Mouse (Mus musculus) adrenal gland, adult 10 weeks (tissue): Measurements from ENCODE around the gene Vmn2r109. TPM values are rescaled to one million over a fixed set of nuclear protein-coding genes. Genes with fewer than 3 reads are reported as not detected.

Source experiments
- polyA plus RNA-seq: library from polyadenylated mRNA; stranded (reverse); fragments of 350-450 nt; fragmentation: Illumina TruSeq; extraction: RNeasy Lipid Tissue Mini Kit (QIAGEN cat#74804); gene quantifications from one replicate; pipeline ENCODE4 v1.2.3, GENCODE M21; 2014; ENCODE audit warnings: low read depth, low replicate concordance

Gene Vmn2r109
- not detected for polyA plus RNA-seq

GRCm38 (mm10) chr17:20564656-20565055, at the start of gene Vmn2r109:
Vmn2r109 (minus strand) TSS chr17:20564756.

GRCm38 (mm10) chr17:20596323-20596722, 31.8 kb upstream of the Vmn2r109 start, which contains the start of gene Vmn2r110:
Vmn2r110 (minus strand) TSS chr17:20596423.

GRCm38 (mm10) chr17:20497858-20498257, 66.7 kb downstream of the Vmn2r109 start, which contains the start of gene Vmn1r225:
Vmn1r225 (plus strand) TSS chr17:20498158.

Other genes starting within 250 kb of the Vmn2r109 start
- gene Vmn2r107, start 219.5 kb downstream of the Vmn2r109 start, polyA plus RNA-seq = not detected
- gene Vmn1r224, start 150.6 kb downstream of the Vmn2r109 start, polyA plus RNA-seq = not detected
- not detected for gene Vmn2r108, start 83.4 kb downstream of the Vmn2r109 start, polyA plus RNA-seq
- not detected for gene Vmn1r225, start 66.6 kb downstream of the Vmn2r109 start, polyA plus RNA-seq
- gene Vmn2r110, start 31.7 kb upstream of the Vmn2r109 start, polyA plus RNA-seq = not detected
- gene Fpr-rs3, start 60.1 kb upstream of the Vmn2r109 start, polyA plus RNA-seq = not detected
- gene Vmn1r226, start 118.1 kb upstream of the Vmn2r109 start, polyA plus RNA-seq = not detected
- gene Vmn1r227, start 165.1 kb upstream of the Vmn2r109 start, polyA plus RNA-seq = not detected
- gene Vmn1r228, start 221.4 kb upstream of the Vmn2r109 start, polyA plus RNA-seq = not detected
- not detected for gene Vmn1r229, start 246.8 kb upstream of the Vmn2r109 start, polyA plus RNA-seq